Mouse (Mus musculus): Measurements from ENCODE around the gene Slc1a2. TPM values are rescaled to one million over a fixed set of nuclear protein-coding genes. Genes with fewer than 3 reads are reported as not detected.

Gene Slc1a2
- polyA plus RNA-seq, 1 experiment = not detected

DNA sequence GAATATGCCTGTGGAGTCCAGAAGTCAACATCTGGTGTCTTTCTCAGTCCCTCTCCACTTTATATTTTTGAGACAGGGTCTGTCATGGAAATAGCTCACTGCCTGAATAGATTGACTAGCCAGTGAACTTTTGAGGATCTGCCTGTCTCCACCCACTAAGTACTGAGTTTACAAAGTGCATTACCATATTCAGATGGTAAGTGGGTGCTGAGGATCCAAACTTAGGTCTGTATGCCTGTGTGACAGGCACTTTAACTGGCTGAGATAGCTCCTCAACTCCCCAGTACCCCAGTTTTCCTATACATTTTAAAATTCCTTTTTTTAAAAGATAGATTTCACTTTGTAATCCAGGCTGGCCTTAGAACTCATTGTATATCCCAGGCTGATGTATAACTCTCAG is 35.5 kb upstream of the Slc1a2 start:
- TF ChIP-seq USF1 (IDR thresholded peaks at IDR 0.05; ENCODE audit: low read depth) (no peak), MYOD1 (IDR thresholded peaks at IDR 0.05; ENCODE audit: control insufficient read depth, insufficient read length, low read depth) (no peak), MYOG (IDR thresholded peaks at IDR 0.05; ENCODE audit: control insufficient read depth, extremely low read depth, insufficient read length) (no peak), CEBPB (IDR thresholded peaks at IDR 0.05; ENCODE audit: low read depth) (no peak), CTCF (IDR thresholded peaks at IDR 0.05; ENCODE audit: control insufficient read depth, insufficient read depth, insufficient read length) (no peak), MAX (IDR thresholded peaks at IDR 0.05) (no peak), FOSL1 (IDR thresholded peaks at IDR 0.05; ENCODE audit: insufficient read depth, low read length, poor library complexity, severe bottlenecking) (no peak)
- H3K79me3 ChIP-seq (ENCODE audit: low read depth) = no peaks in the 10 kb centered on the region
- H3K4me3 ChIP-seq (ENCODE audit: insufficient read depth, poor library complexity, severe bottlenecking) = no peak overlapping the region
- H3ac ChIP-seq (ENCODE audit: control insufficient read depth, insufficient read length, low read depth) = no peak overlapping the region
- H3K36me3 ChIP-seq (ENCODE audit: control insufficient read depth, insufficient read depth) = no peaks in the 10 kb centered on the region
- H3K79me2 ChIP-seq (ENCODE audit: control insufficient read depth, insufficient read depth) = no peaks in the 10 kb centered on the region
- peaks cover 5% of the 10 kb centered on the region for H3K27me3 ChIP-seq (ENCODE audit: control insufficient read depth, insufficient read depth, insufficient read length)

DNA sequence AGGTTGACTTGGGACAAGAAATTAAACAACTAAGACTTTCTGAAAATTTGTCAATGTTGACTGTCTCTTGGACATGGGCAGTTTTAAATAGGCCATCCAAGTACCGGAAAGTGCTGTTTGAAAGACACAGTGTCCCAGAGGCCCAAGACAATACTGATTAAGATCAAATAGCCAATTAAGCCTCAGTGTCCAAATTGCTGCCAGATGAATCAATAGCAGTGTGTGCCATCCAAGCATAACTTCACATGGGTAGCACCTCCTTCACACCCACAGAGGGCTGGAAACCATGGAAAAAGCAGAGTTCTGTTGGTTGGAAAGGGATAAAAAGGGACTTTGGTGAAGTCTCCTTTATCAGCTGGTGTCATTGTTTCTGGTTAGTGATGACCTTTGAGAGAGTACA is 33.9 kb upstream of the Slc1a2 start:
- Histone ChIP-seq H3ac (ENCODE audit: control insufficient read depth, insufficient read length, low read depth) (no peak overlapping the region), H3K79me2 (ENCODE audit: control insufficient read depth, insufficient read depth) (no peaks in the 10 kb centered on the region), H3K79me3 (ENCODE audit: low read depth) (no peaks in the 10 kb centered on the region), H3K27me3 (ENCODE audit: control insufficient read depth, insufficient read depth, insufficient read length) (peaks cover 12% of the 10 kb centered on the region), H3K36me3 (ENCODE audit: control insufficient read depth, insufficient read depth) (no peaks in the 10 kb centered on the region), H3K4me3 (ENCODE audit: insufficient read depth, poor library complexity, severe bottlenecking) (no peak overlapping the region)
- TF ChIP-seq MAX (IDR thresholded peaks at IDR 0.05) = no peak
- no peak for TF ChIP-seq MYOG (IDR thresholded peaks at IDR 0.05; ENCODE audit: control insufficient read depth, extremely low read depth, insufficient read length)
- TF ChIP-seq FOSL1 (IDR thresholded peaks at IDR 0.05; ENCODE audit: insufficient read depth, low read length, poor library complexity, severe bottlenecking) = no peak
- TF ChIP-seq USF1 (IDR thresholded peaks at IDR 0.05; ENCODE audit: low read depth) = no peak
- no peak for TF ChIP-seq CEBPB (IDR thresholded peaks at IDR 0.05; ENCODE audit: low read depth)
- no peak for TF ChIP-seq MYOD1 (IDR thresholded peaks at IDR 0.05; ENCODE audit: control insufficient read depth, insufficient read length, low read depth)
- TF ChIP-seq CTCF (IDR thresholded peaks at IDR 0.05; ENCODE audit: control insufficient read depth, insufficient read depth, insufficient read length) = no peak

DNA sequence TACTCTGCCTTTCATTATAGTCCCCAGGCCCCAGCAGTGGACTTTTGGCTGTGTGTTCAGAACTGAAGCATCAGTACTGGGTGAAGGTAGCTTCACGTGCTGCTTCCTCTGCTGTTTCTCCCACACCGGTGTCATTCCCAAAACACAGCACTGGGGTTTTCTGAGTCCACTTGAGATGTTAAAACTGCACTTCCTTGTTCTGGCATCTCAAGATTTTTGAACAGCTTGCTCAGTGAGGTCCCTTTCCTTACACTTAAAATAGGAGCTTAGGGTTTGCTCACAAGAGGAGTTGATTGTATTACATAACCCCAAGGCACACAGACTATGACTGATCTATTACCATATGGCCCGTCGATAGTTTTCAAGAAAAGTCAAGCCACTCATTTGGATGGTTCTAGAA is 26.1 kb upstream of the Slc1a2 start:
- Histone ChIP-seq H3ac (ENCODE audit: control insufficient read depth, insufficient read length, low read depth) (no peak overlapping the region), H3K4me3 (ENCODE audit: insufficient read depth, poor library complexity, severe bottlenecking) (no peak overlapping the region), H3K79me3 (ENCODE audit: low read depth) (no peaks in the 10 kb centered on the region), H3K79me2 (ENCODE audit: control insufficient read depth, insufficient read depth) (no peaks in the 10 kb centered on the region), H3K36me3 (ENCODE audit: control insufficient read depth, insufficient read depth) (no peaks in the 10 kb centered on the region), H3K27me3 (ENCODE audit: control insufficient read depth, insufficient read depth, insufficient read length) (peaks cover 27% of the 10 kb centered on the region)
- no peak for TF ChIP-seq USF1 (IDR thresholded peaks at IDR 0.05; ENCODE audit: low read depth)
- TF ChIP-seq CEBPB (IDR thresholded peaks at IDR 0.05; ENCODE audit: low read depth) = no peak
- no peak for TF ChIP-seq MYOG (IDR thresholded peaks at IDR 0.05; ENCODE audit: control insufficient read depth, extremely low read depth, insufficient read length)
- TF ChIP-seq MYOD1 (IDR thresholded peaks at IDR 0.05; ENCODE audit: control insufficient read depth, insufficient read length, low read depth) = no peak
- no peak for TF ChIP-seq MAX (IDR thresholded peaks at IDR 0.05)
- no peak for TF ChIP-seq FOSL1 (IDR thresholded peaks at IDR 0.05; ENCODE audit: insufficient read depth, low read length, poor library complexity, severe bottlenecking)
- no peak for TF ChIP-seq CTCF (IDR thresholded peaks at IDR 0.05; ENCODE audit: control insufficient read depth, insufficient read depth, insufficient read length)

DNA sequence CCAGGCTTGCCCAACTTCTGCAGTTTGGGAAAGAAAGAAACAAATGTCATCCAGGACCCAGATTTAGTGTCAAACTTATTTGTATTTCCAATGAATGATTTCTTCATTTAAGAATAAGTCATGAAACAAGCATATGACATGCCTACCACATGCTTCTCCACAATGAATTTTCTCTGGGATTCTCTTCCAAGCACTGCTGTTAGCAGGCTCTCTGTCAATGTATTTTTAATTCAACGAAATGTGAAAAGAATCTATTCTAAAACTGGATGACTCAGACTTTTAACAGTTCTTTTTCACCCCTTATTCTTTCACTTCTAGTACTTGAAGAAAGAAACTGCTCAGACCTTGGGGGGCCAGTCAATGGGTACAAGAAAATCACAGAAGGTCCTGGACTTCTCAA is 24.4 kb upstream of the Slc1a2 start:
- Histone ChIP-seq H3K36me3 (ENCODE audit: control insufficient read depth, insufficient read depth) (no peaks in the 10 kb centered on the region), H3ac (ENCODE audit: control insufficient read depth, insufficient read length, low read depth) (no peak overlapping the region), H3K79me2 (ENCODE audit: control insufficient read depth, insufficient read depth) (no peaks in the 10 kb centered on the region), H3K4me3 (ENCODE audit: insufficient read depth, poor library complexity, severe bottlenecking) (no peak overlapping the region), H3K27me3 (ENCODE audit: control insufficient read depth, insufficient read depth, insufficient read length) (peaks cover 33% of the 10 kb centered on the region), H3K79me3 (ENCODE audit: low read depth) (no peaks in the 10 kb centered on the region)
- no peak for TF ChIP-seq FOSL1 (IDR thresholded peaks at IDR 0.05; ENCODE audit: insufficient read depth, low read length, poor library complexity, severe bottlenecking)
- TF ChIP-seq CTCF (IDR thresholded peaks at IDR 0.05; ENCODE audit: control insufficient read depth, insufficient read depth, insufficient read length) = no peak
- TF ChIP-seq MAX (IDR thresholded peaks at IDR 0.05) = no peak
- TF ChIP-seq MYOD1 (IDR thresholded peaks at IDR 0.05; ENCODE audit: control insufficient read depth, insufficient read length, low read depth) = no peak
- TF ChIP-seq USF1 (IDR thresholded peaks at IDR 0.05; ENCODE audit: low read depth) = no peak
- no peak for TF ChIP-seq MYOG (IDR thresholded peaks at IDR 0.05; ENCODE audit: control insufficient read depth, extremely low read depth, insufficient read length)
- no peak for TF ChIP-seq CEBPB (IDR thresholded peaks at IDR 0.05; ENCODE audit: low read depth)

DNA sequence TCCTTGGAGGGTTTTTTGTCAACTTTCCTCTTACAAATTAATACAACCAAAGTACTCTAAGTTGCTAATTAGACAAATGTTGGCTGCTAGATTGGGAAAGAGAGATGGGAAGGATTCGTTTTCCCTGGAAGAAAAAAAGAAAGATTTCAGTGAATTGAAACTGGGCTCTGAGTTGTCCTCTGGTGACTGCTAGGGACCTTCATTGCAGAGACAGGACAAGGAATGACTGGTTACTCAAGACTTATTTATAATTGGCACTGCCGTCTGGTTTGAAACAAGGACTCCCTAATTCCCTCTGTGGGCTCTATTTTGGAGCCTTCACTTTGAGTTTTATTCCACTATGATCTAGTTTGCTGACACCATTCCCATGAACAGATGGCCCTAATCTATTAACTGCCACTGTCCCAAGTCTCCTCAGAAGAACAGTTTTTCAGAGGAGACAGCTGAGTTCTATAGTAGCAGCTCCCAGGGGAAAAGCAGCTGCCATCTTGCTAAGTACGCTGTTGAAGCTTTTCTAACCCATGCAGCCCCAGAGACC is 22.9 kb upstream of the Slc1a2 start:
- H3ac ChIP-seq (ENCODE audit: control insufficient read depth, insufficient read length, low read depth) = no peak overlapping the region
- H3K79me3 ChIP-seq (ENCODE audit: low read depth) = no peaks in the 10 kb centered on the region
- TF ChIP-seq USF1 (IDR thresholded peaks at IDR 0.05; ENCODE audit: low read depth) = no peak
- no peak for TF ChIP-seq FOSL1 (IDR thresholded peaks at IDR 0.05; ENCODE audit: insufficient read depth, low read length, poor library complexity, severe bottlenecking)
- no peak for TF ChIP-seq MAX (IDR thresholded peaks at IDR 0.05)
- TF ChIP-seq CTCF (IDR thresholded peaks at IDR 0.05; ENCODE audit: control insufficient read depth, insufficient read depth, insufficient read length) = no peak
- TF ChIP-seq MYOD1 (IDR thresholded peaks at IDR 0.05; ENCODE audit: control insufficient read depth, insufficient read length, low read depth) = no peak
- no peaks in the 10 kb centered on the region for H3K36me3 ChIP-seq (ENCODE audit: control insufficient read depth, insufficient read depth)
- H3K79me2 ChIP-seq (ENCODE audit: control insufficient read depth, insufficient read depth) = no peaks in the 10 kb centered on the region
- peaks cover 31% of the 10 kb centered on the region for H3K27me3 ChIP-seq (ENCODE audit: control insufficient read depth, insufficient read depth, insufficient read length)
- no peak overlapping the region for H3K4me3 ChIP-seq (ENCODE audit: insufficient read depth, poor library complexity, severe bottlenecking)

DNA sequence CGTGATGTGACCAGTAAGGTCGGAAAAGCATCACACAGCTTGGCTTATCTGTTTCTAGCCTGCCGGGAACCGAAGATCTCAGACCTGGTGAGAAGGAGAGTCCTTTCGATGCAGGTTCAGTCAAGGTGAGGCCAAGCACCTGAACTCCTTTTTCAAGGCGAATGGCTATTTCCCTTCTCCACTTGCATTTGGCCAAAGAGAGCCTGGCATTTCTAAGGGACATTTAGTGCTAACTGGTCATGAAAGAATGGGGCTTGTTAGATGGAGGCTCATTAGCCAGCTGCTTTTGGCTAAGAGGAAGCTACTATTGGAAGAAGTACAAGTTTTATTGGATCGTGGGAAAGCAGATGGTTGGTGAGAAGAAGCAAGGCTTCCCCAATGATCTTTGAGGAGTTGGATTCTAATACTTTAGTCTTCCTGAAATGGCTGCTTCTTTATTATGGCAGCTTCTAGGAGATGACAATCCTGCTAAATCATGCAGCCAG is 22.3 kb upstream of the Slc1a2 start:
- TF ChIP-seq FOSL1 (IDR thresholded peaks at IDR 0.05; ENCODE audit: insufficient read depth, low read length, poor library complexity, severe bottlenecking) (no peak), MYOD1 (IDR thresholded peaks at IDR 0.05; ENCODE audit: control insufficient read depth, insufficient read length, low read depth) (no peak), CEBPB (IDR thresholded peaks at IDR 0.05; ENCODE audit: low read depth) (no peak), MYOG (IDR thresholded peaks at IDR 0.05; ENCODE audit: control insufficient read depth, extremely low read depth, insufficient read length) (no peak), CTCF (IDR thresholded peaks at IDR 0.05; ENCODE audit: control insufficient read depth, insufficient read depth, insufficient read length) (no peak), MAX (IDR thresholded peaks at IDR 0.05) (no peak), USF1 (IDR thresholded peaks at IDR 0.05; ENCODE audit: low read depth) (no peak)
- H3K79me3 ChIP-seq (ENCODE audit: low read depth) = no peaks in the 10 kb centered on the region
- peaks cover 31% of the 10 kb centered on the region for H3K27me3 ChIP-seq (ENCODE audit: control insufficient read depth, insufficient read depth, insufficient read length)
- H3ac ChIP-seq (ENCODE audit: control insufficient read depth, insufficient read length, low read depth) = no peak overlapping the region
- H3K79me2 ChIP-seq (ENCODE audit: control insufficient read depth, insufficient read depth) = no peaks in the 10 kb centered on the region
- no peak overlapping the region for H3K4me3 ChIP-seq (ENCODE audit: insufficient read depth, poor library complexity, severe bottlenecking)
- no peaks in the 10 kb centered on the region for H3K36me3 ChIP-seq (ENCODE audit: control insufficient read depth, insufficient read depth)
